In the genomic region with DNA sequence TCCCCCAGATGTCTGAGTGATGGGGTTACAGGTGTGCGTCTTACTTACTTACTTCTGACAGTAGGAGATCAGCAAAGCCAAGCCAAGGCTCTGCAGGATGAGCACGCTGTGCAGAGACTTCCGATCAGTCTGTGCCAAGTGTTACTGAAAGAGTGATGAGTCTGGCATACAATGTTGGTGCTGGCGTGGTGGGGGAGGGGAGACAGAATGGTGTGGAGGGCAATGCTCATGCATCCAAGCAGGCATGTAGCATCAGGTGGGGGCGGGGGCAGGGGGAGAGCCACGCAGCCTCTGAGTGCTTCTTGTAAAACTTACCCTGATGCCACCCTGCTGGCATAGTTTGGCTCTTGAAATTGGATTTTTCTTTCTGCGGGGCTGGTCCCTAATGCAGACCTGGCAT, we compare ENCODE assay signal across 22 mouse cellular contexts.
DNase-seq lines count a peak whose midpoint lies in the region; ATAC-seq and TF ChIP-seq lines count a peak whose summit lies in the region.
"Had no signal": no experiment of that assay in that cellular context is flagged by ENCODE, and none has a peak within 500 bp of the region (broad histone marks: within the 10 kb centered on the region; RNA-seq: fewer than 3 reads in every experiment).

No protein-coding gene starts in this region.

- no peaks in the 10 kb centered on the region for H3K9me3 ChIP-seq in hindbrain, postnatal 0 days (ENCODE audit: low read length)
- no peaks in the 10 kb centered on the region for H3K9me3 ChIP-seq in hindbrain, embryonic 14.5 days (ENCODE audit: control insufficient read depth, low read length)
- no peaks in the 10 kb centered on the region for H3K9me3 ChIP-seq in midbrain, postnatal 0 days (ENCODE audit: low read length)
- H3K9me3 ChIP-seq in midbrain, embryonic 13.5 days, result no peaks in the 10 kb centered on the region
- H3K9me3 ChIP-seq: embryonic facial prominence, embryonic 10.5 days; embryonic facial prominence, embryonic 12.5 days; forebrain, embryonic 13.5 days; forebrain, embryonic 15.5 days; G1E had no signal

- no peaks in the 10 kb centered on the region; the same call in 1 of the 2 replicates for H3K27me3 ChIP-seq in cerebellum, adult 2 months (ENCODE audit: control insufficient read depth, insufficient read depth, low read length)
- H3K27me3 ChIP-seq in hindbrain, postnatal 0 days (ENCODE audit: insufficient read depth, low read length), result no peaks in the 10 kb centered on the region
- H3K27me3 ChIP-seq in hindbrain, embryonic 14.5 days (ENCODE audit: control insufficient read depth, insufficient read depth, low read length), result no peaks in the 10 kb centered on the region
- no peaks in the 10 kb centered on the region for H3K27me3 ChIP-seq in midbrain, postnatal 0 days (ENCODE audit: insufficient read depth, low read length)
- no peaks in the 10 kb centered on the region for H3K27me3 ChIP-seq in midbrain, embryonic 13.5 days
- H3K27me3 ChIP-seq: CH12.LX; embryonic facial prominence, embryonic 12.5 days; forebrain, embryonic 13.5 days; forebrain, embryonic 15.5 days had no signal

- no peak overlapping the region for H3K27ac ChIP-seq in cerebellum, adult 2 months (ENCODE audit: insufficient read depth, low read length)
- no peak overlapping the region for H3K27ac ChIP-seq in hindbrain, postnatal 0 days
- H3K27ac ChIP-seq in hindbrain, embryonic 14.5 days, result no peak overlapping the region
- H3K27ac ChIP-seq in midbrain, postnatal 0 days (ENCODE audit: low read depth, low read length), result no peak overlapping the region
- H3K27ac ChIP-seq in midbrain, embryonic 13.5 days, result no peak overlapping the region
- H3K27ac ChIP-seq: embryonic facial prominence, embryonic 10.5 days; embryonic facial prominence, embryonic 12.5 days; forebrain, embryonic 13.5 days; forebrain, embryonic 15.5 days had no signal

- ATAC-seq in hindbrain, postnatal 0 days, result no peak
- ATAC-seq in hindbrain, embryonic 14.5 days (ENCODE audit: low FRiP score), result no peak
- no peak for ATAC-seq in midbrain, postnatal 0 days (ENCODE audit: low FRiP score)
- ATAC-seq in midbrain, embryonic 13.5 days, result no peak
- ATAC-seq: activated CD4-positive, CD25-positive, alpha-beta regulatory T cell, adult 4 months; CD4-positive, CD25-positive, alpha-beta regulatory T cell, adult 4 months; forebrain, embryonic 13.5 days; forebrain, embryonic 15.5 days; forebrain, postnatal 0 days; Patski had no signal

- H3K4me3 ChIP-seq in cerebellum, adult 2 months (replicated peaks; ENCODE audit: insufficient read depth, low read depth, low read length), result no peak overlapping the region
- H3K4me3 ChIP-seq in hindbrain, postnatal 0 days (ENCODE audit: low read length), result no peak overlapping the region
- H3K4me3 ChIP-seq in hindbrain, embryonic 14.5 days (replicated peaks; ENCODE audit: low read length), result no peak overlapping the region
- H3K4me3 ChIP-seq in midbrain, postnatal 0 days (ENCODE audit: low read depth, low read length), result no peak overlapping the region
- H3K4me3 ChIP-seq in midbrain, embryonic 13.5 days (replicated peaks), result no peak overlapping the region
- H3K4me3 ChIP-seq: embryonic facial prominence, embryonic 10.5 days; embryonic facial prominence, embryonic 12.5 days; forebrain, embryonic 13.5 days; forebrain, embryonic 15.5 days had no signal

- no peaks in the 10 kb centered on the region for H3K36me3 ChIP-seq in hindbrain, postnatal 0 days (ENCODE audit: insufficient read depth, low read length)
- H3K36me3 ChIP-seq in hindbrain, embryonic 14.5 days (replicated peaks; ENCODE audit: control insufficient read depth, insufficient read depth), result no peaks in the 10 kb centered on the region
- no peaks in the 10 kb centered on the region for H3K36me3 ChIP-seq in midbrain, postnatal 0 days (ENCODE audit: insufficient read depth, low read length)
- H3K36me3 ChIP-seq in midbrain, embryonic 13.5 days, result no peaks in the 10 kb centered on the region
- H3K36me3 ChIP-seq: embryonic facial prominence, embryonic 10.5 days; embryonic facial prominence, embryonic 12.5 days; forebrain, embryonic 15.5 days; G1E had no signal

- peak; percentile 50 to 66 for DNase-seq in cerebellum, postnatal 10 days
- DNase-seq in cerebellum, adult 2 months, result no peak
- DNase-seq in hindbrain, postnatal 0 days (ENCODE audit: low spot score), result peak; percentile 8
- DNase-seq in hindbrain, embryonic 14.5 days (ENCODE audit: low spot score), result no peak
- peak; percentile 21 for DNase-seq in midbrain, postnatal 0 days (ENCODE audit: low spot score)
- DNase-seq: adrenal gland, adult 8-10 months; adrenal gland, postnatal 14 days; adrenal gland, postnatal 36 days; B cell, adult 2 months; cerebellum, adult 18-20 months; cerebellum, adult 9-10 months had no signal

- TF ChIP-seq CTCF in cerebellum, adult 2 months (IDR thresholded peaks at IDR 0.05; ENCODE audit: borderline replicate concordance, insufficient read depth, low read depth, low read length), result no peak
- TF ChIP-seq CTCF in hindbrain, postnatal 0 days (IDR thresholded peaks at IDR 0.05; ENCODE audit: low read depth), result no peak
- TF ChIP-seq CTCF in midbrain, postnatal 0 days (IDR thresholded peaks at IDR 0.05), result no peak

- H3K4me2 ChIP-seq in hindbrain, postnatal 0 days (ENCODE audit: low read depth, low read length), result no peak overlapping the region
- H3K4me2 ChIP-seq in hindbrain, embryonic 14.5 days (replicated peaks), result no peak overlapping the region
- no peak overlapping the region for H3K4me2 ChIP-seq in midbrain, postnatal 0 days (ENCODE audit: low read depth, low read length, poor library complexity, severe bottlenecking)
- no peak overlapping the region for H3K4me2 ChIP-seq in midbrain, embryonic 13.5 days (replicated peaks)
- H3K4me2 ChIP-seq: embryonic facial prominence, embryonic 12.5 days; forebrain, embryonic 13.5 days; forebrain, embryonic 15.5 days had no signal

- 6% methylated on average over 7 of the region's 7 CpGs for WGBS in cerebellum, adult 2 months
- WGBS in hindbrain, postnatal 0 days, result 59% methylated on average over 7 of the region's 7 CpGs
- WGBS in hindbrain, embryonic 14.5 days, result 84% methylated on average over 7 of the region's 7 CpGs
- WGBS in midbrain, postnatal 0 days, result 78% methylated on average over 7 of the region's 7 CpGs
- WGBS in midbrain, embryonic 13.5 days, result 89% methylated on average over 7 of the region's 7 CpGs

- no peak overlapping the region for H3K9ac ChIP-seq in hindbrain, postnatal 0 days (replicated peaks; ENCODE audit: low read length)
- no peak overlapping the region for H3K9ac ChIP-seq in hindbrain, embryonic 14.5 days
- H3K9ac ChIP-seq in midbrain, postnatal 0 days (replicated peaks; ENCODE audit: low read length, poor library complexity, severe bottlenecking), result no peak overlapping the region
- no peak overlapping the region for H3K9ac ChIP-seq in midbrain, embryonic 13.5 days (replicated peaks)
- H3K9ac ChIP-seq: embryonic facial prominence, embryonic 12.5 days; forebrain, embryonic 13.5 days; forebrain, embryonic 15.5 days; forebrain, postnatal 0 days had no signal

- no peaks in the 10 kb centered on the region for H3K4me1 ChIP-seq in cerebellum, adult 2 months (ENCODE audit: control insufficient read depth, insufficient read depth, low read length)
- H3K4me1 ChIP-seq in hindbrain, postnatal 0 days (ENCODE audit: insufficient read depth, low read length), result no peaks in the 10 kb centered on the region; the same call in 1 of the 2 replicates
- no peaks in the 10 kb centered on the region for H3K4me1 ChIP-seq in hindbrain, embryonic 14.5 days (replicated peaks; ENCODE audit: control insufficient read depth, insufficient read depth, low read length)
- H3K4me1 ChIP-seq in midbrain, postnatal 0 days (ENCODE audit: insufficient read depth, low read length), result no peaks in the 10 kb centered on the region
- no peaks in the 10 kb centered on the region for H3K4me1 ChIP-seq in midbrain, embryonic 13.5 days (replicated peaks)
- H3K4me1 ChIP-seq: embryonic facial prominence, embryonic 10.5 days; embryonic facial prominence, embryonic 12.5 days; forebrain, embryonic 13.5 days; forebrain, embryonic 15.5 days had no signal

- no peak for TF ChIP-seq POLR2A in cerebellum, adult 2 months (IDR thresholded peaks at IDR 0.05; ENCODE audit: borderline replicate concordance, insufficient read depth, low read length)

Comparison
In these comparisons a context has a peak if more than half of its experiments do, and no peak if none do; other contexts are left out.
1. DNase-seq: peak in cerebellum, postnatal 10 days (2 of 2), hindbrain, postnatal 0 days (single experiment) and midbrain, postnatal 0 days (single experiment); none in cerebellum, adult 2 months (0 of 2) and hindbrain, embryonic 14.5 days (single experiment).